Mouse (Mus musculus): ENCODE measurements around the gene Papolb. TPM values are rescaled to one million over a fixed set of nuclear protein-coding genes. Genes with fewer than 3 reads are reported as not detected.

Gene Papolb
- polyA plus RNA-seq (2015; fragmentation: Nextera tagmentation; extraction: Ambion mirVana): 0.08 and 0.15 TPM in 2 replicates

GRCm38 (mm10) chr5:142529915-142530314 lies at the start of gene Papolb:
Gene Papolb (minus strand): TSS chr5:142530076.
- Histone ChIP-seq H3K36me3 (no peaks in the 10 kb centered on the region), H3K4me1 (no peaks in the 10 kb centered on the region), H3K27me3 (peaks cover 8% of the 10 kb centered on the region; the same call in 1 of the 2 replicates), H3K4me2 (replicated peaks) (peak within 1 kb of the TSS; percentile 23), H3K9me3 (no peaks in the 10 kb centered on the region), H3K9ac (replicated peaks) (no peak within 1 kb of the TSS), H3K4me3 (peak within 1 kb of the TSS; percentile 11; the same call in 1 of the 2 replicates), H3K27ac (replicated peaks) (no peak within 1 kb of the TSS)
- no peak for ATAC-seq (replicated peaks)
- 40% methylated on average over 41 of the region's 41 CpGs for WGBS

GRCm38 (mm10) chr5:142578192-142578591 lies 48.3 kb upstream of the Papolb start:
- peaks cover 11% of the 10 kb centered on the region for H3K4me1 ChIP-seq
- H3K4me3 ChIP-seq: no peak overlapping the region
- H3K27me3 ChIP-seq: no peaks in the 10 kb centered on the region
- no peak overlapping the region for H3K27ac ChIP-seq (replicated peaks)
- 93% methylated on average over 10 of the region's 10 CpGs for WGBS
- H3K4me2 ChIP-seq (replicated peaks): no peak overlapping the region
- peaks cover 12% of the 10 kb centered on the region; the same call in 1 of the 2 replicates for H3K36me3 ChIP-seq
- no peak for ATAC-seq (replicated peaks)
- no peak overlapping the region for H3K9ac ChIP-seq (replicated peaks)
- no peaks in the 10 kb centered on the region for H3K9me3 ChIP-seq

- no peak for ATAC-seq (replicated peaks)
- Histone ChIP-seq H3K4me3 (no peak overlapping the region), H3K9ac (replicated peaks) (no peak overlapping the region), H3K4me2 (replicated peaks) (no peak overlapping the region), H3K4me1 (peaks cover 11% of the 10 kb centered on the region), H3K36me3 (peaks cover 20% of the 10 kb centered on the region), H3K27ac (replicated peaks) (peak overlapping the region; percentile 53), H3K9me3 (no peaks in the 10 kb centered on the region), H3K27me3 (no peaks in the 10 kb centered on the region)
- WGBS: 71% methylated on average over 7 of the region's 7 CpGs
Measured at GRCm38 (mm10) chr5:142576832-142577231, 47.0 kb upstream of the Papolb start.

- WGBS: 46% methylated on average over 8 of the region's 8 CpGs
- peaks cover 21% of the 10 kb centered on the region for H3K36me3 ChIP-seq
- H3K27me3 ChIP-seq: no peaks in the 10 kb centered on the region
Measured at GRCm38 (mm10) chr5:142574323-142575057, 44.6 kb upstream of the Papolb start.

GRCm38 (mm10) chr5:142564606-142565005 lies 34.7 kb upstream of the Papolb start:
- no peak for ATAC-seq (replicated peaks)

More at GRCm38 (mm10) chr5:142574323-142575057, 44.6 kb upstream of the Papolb start:
- Histone ChIP-seq H3K27ac (replicated peaks) (peak overlapping the region; percentile 70), H3K4me1 (peaks cover 11% of the 10 kb centered on the region), H3K9me3 (no peaks in the 10 kb centered on the region), H3K9ac (replicated peaks) (no peak overlapping the region), H3K4me2 (replicated peaks) (no peak overlapping the region), H3K4me3 (no peak overlapping the region)
- peak; percentile 64 for ATAC-seq (replicated peaks)

GRCm38 (mm10) chr5:142560261-142560660 lies 30.4 kb upstream of the Papolb start:
- WGBS: 62% methylated on average over 7 of the region's 7 CpGs
- peaks cover 20% of the 10 kb centered on the region for H3K36me3 ChIP-seq
- H3K4me3 ChIP-seq: no peak overlapping the region
- H3K4me2 ChIP-seq (replicated peaks): no peak overlapping the region
- no peaks in the 10 kb centered on the region for H3K9me3 ChIP-seq
- no peak overlapping the region for H3K27ac ChIP-seq (replicated peaks)
- H3K27me3 ChIP-seq: no peaks in the 10 kb centered on the region
- no peaks in the 10 kb centered on the region for H3K4me1 ChIP-seq
- no peak for ATAC-seq (replicated peaks)
- H3K9ac ChIP-seq (replicated peaks): no peak overlapping the region

More at GRCm38 (mm10) chr5:142564606-142565005, 34.7 kb upstream of the Papolb start:
- no peaks in the 10 kb centered on the region for H3K27me3 ChIP-seq
- H3K36me3 ChIP-seq: peaks cover 57% of the 10 kb centered on the region
- no peaks in the 10 kb centered on the region for H3K4me1 ChIP-seq
- H3K4me3 ChIP-seq: no peak overlapping the region
- WGBS: 93% methylated on average over 1 of the region's 1 CpGs
- no peak overlapping the region for H3K9ac ChIP-seq (replicated peaks)
- H3K27ac ChIP-seq (replicated peaks): no peak overlapping the region
- H3K9me3 ChIP-seq: 0 out of 2 replicates have a peak, but pooled peaks cover 3% of the 10 kb centered on the region
- no peak overlapping the region for H3K4me2 ChIP-seq (replicated peaks)

- Histone ChIP-seq H3K9ac (replicated peaks) (no peak overlapping the region), H3K36me3 (peaks cover 3% of the 10 kb centered on the region; the same call in 1 of the 2 replicates), H3K27me3 (no peaks in the 10 kb centered on the region), H3K4me2 (replicated peaks) (0 out of 2 replicates have a peak overlapping the region, but pooled peaks have one; percentile 3), H3K4me3 (no peak overlapping the region), H3K27ac (replicated peaks) (no peak overlapping the region), H3K4me1 (no peaks in the 10 kb centered on the region), H3K9me3 (no peaks in the 10 kb centered on the region)
- 23% methylated on average over 16 of the region's 21 CpGs for WGBS
- peak; percentile 88 for ATAC-seq (replicated peaks)
Measured at GRCm38 (mm10) chr5:142557397-142558067, 27.7 kb upstream of the Papolb start.

- no peak for ATAC-seq (replicated peaks)
- WGBS: 92% methylated on average over 4 of the region's 4 CpGs
- Histone ChIP-seq H3K27ac (replicated peaks) (no peak overlapping the region), H3K4me1 (no peaks in the 10 kb centered on the region), H3K36me3 (no peaks in the 10 kb centered on the region), H3K4me3 (no peak overlapping the region), H3K27me3 (no peaks in the 10 kb centered on the region), H3K9me3 (no peaks in the 10 kb centered on the region), H3K9ac (replicated peaks) (no peak overlapping the region), H3K4me2 (replicated peaks) (no peak overlapping the region)
Measured at GRCm38 (mm10) chr5:142556721-142557120, 26.8 kb upstream of the Papolb start.

- H3K27me3 ChIP-seq: 0 out of 2 replicates have a peak, but pooled peaks cover 3% of the 10 kb centered on the region
- H3K9ac ChIP-seq (replicated peaks): no peak overlapping the region
- ATAC-seq (replicated peaks): no peak
- H3K27ac ChIP-seq (replicated peaks): no peak overlapping the region
- H3K4me3 ChIP-seq: no peak overlapping the region
- H3K4me2 ChIP-seq (replicated peaks): no peak overlapping the region
- H3K9me3 ChIP-seq: no peaks in the 10 kb centered on the region
- 83% methylated on average over 5 of the region's 5 CpGs for WGBS
- no peaks in the 10 kb centered on the region for H3K36me3 ChIP-seq
- peaks cover 4% of the 10 kb centered on the region; the same call in 1 of the 2 replicates for H3K4me1 ChIP-seq
Measured at GRCm38 (mm10) chr5:142555866-142556265, 26.0 kb upstream of the Papolb start.

- peak; percentile 92 for ATAC-seq (replicated peaks)
- 2% methylated on average over 80 of the region's 80 CpGs for WGBS
Measured at GRCm38 (mm10) chr5:142550706-142551652, 21.1 kb upstream of the Papolb start, which contains the start of gene Radil. Gene Radil (minus strand): TSS chr5:142551098.

More at GRCm38 (mm10) chr5:142550706-142551652, 21.1 kb upstream of the Papolb start, which contains the start of gene Radil:
- Histone ChIP-seq H3K4me2 (replicated peaks) (peak within 1 kb of the TSS; percentile 88), H3K36me3 (no peaks in the 10 kb centered on the region), H3K27ac (replicated peaks) (peak within 1 kb of the TSS; percentile 23; the same call in 1 of the 2 replicates), H3K4me1 (peaks cover 17% of the 10 kb centered on the region), H3K9me3 (no peaks in the 10 kb centered on the region), H3K27me3 (0 out of 2 replicates have a peak, but pooled peaks cover 3% of the 10 kb centered on the region), H3K9ac (replicated peaks) (peak within 1 kb of the TSS; percentile 54), H3K4me3 (peak within 1 kb of the TSS; percentile 63)
